Mouse (Mus musculus) olfactory bulb, adult 2 months (tissue): ENCODE measurements at regions not wholly inside any gene's neighbourhood (a gene's known extent, or its start where the extent isn't known, plus 50 kb on each side); places are given as distances from the start of the nearest gene placed in this dataset.

ENCODE experiments used
- CTCF ChIP-seq: fragments of 200-500 bp; IDR thresholded peaks from 2 replicates; pipeline ENCODE4 v1.5.1; 2012; ENCODE audit warnings: low read depth, mild to moderate bottlenecking, low read length, moderate library complexity; ENCODE audit not compliant: insufficient read depth
- POLR2A ChIP-seq: fragments of 200-500 bp; IDR thresholded peaks from 2 replicates; pipeline ENCODE4 v1.6.1; 2012; ENCODE audit warnings: mild to moderate bottlenecking, low read depth, low read length, moderate library complexity; ENCODE audit not compliant: insufficient read depth

GRCm38 (mm10) chr1:21166762-21167161, 51.6 kb upstream of the Tmem14a start:
- TF ChIP-seq POLR2A (no peak), CTCF (no peak)
